Mouse (Mus musculus) CH12.LX (cell line): ENCODE data around the gene Teddm1b. TPM values are rescaled to one million over a fixed set of nuclear protein-coding genes. Genes with fewer than 3 reads are reported as not detected.
A peak's percentile ranks its signal among the peaks of the same experiment; 100 is the strongest.

Experiments used
- DNase-seq: peaks from one replicate; pipeline ENCODE4 v3.0.0-alpha.2; 2013; ENCODE audit errors: extremely low read depth
- H3K27ac ChIP-seq: 2 replicates; pipeline ENCODE4 v1.5.1; 2012; ENCODE audit warnings: low read depth, mild to moderate bottlenecking, control low read depth, moderate library complexity; ENCODE audit not compliant: insufficient read depth
- H3K27me3 ChIP-seq: replicated peaks from 2 replicates; pipeline ENCODE3; 2012; ENCODE audit warnings: inconsistent platforms
- H3K36me3 ChIP-seq, 2 experiments: replicated peaks in 1 of 2; 2 replicates each; pipeline versions ENCODE3 to v1.6.1; 2012; ENCODE audit warnings: inconsistent platforms in 1 of 2, low read length in 1 of 2, mild to moderate bottlenecking in 1 of 2, mixed read lengths in 1 of 2, moderate library complexity in 1 of 2; ENCODE audit not compliant: control insufficient read depth in 1 of 2, insufficient read depth in 1 of 2
- H3K4me1 ChIP-seq, 2 experiments: 2 replicates each; pipeline ENCODE4 v1.6.1; 2012; ENCODE audit warnings: inconsistent platforms in 1 of 2, moderate library complexity in 1 of 2; ENCODE audit not compliant: insufficient read depth in 2 of 2, control insufficient read depth in 1 of 2
- H3K4me2 ChIP-seq: 2 replicates; pipeline ENCODE4 v1.6.1; 2012; ENCODE audit warnings: low read depth, mild to moderate bottlenecking, control low read depth; ENCODE audit not compliant: poor library complexity, insufficient read depth, severe bottlenecking
- H3K4me3 ChIP-seq, 3 experiments: fragments of 150-350 bp in 1 of 3; sonication (generic) in 1 of 3; replicated peaks in 1 of 3; 2 replicates each; pipeline versions ENCODE3 to v1.5.1; 2011 to 2012; ENCODE audit warnings: low read depth in 2 of 3, low read length in 2 of 3, mild to moderate bottlenecking in 2 of 3, moderate library complexity in 2 of 3, control low read depth in 1 of 3, improper control_type of control experiment in 1 of 3, inconsistent platforms in 1 of 3, mixed read lengths in 1 of 3; ENCODE audit not compliant: poor library complexity in 1 of 3
- H3K79me2 ChIP-seq: replicated peaks from 2 replicates; pipeline ENCODE4 v1.6.1; 2012; ENCODE audit warnings: mild to moderate bottlenecking, moderate library complexity; ENCODE audit not compliant: control insufficient read depth, poor library complexity, insufficient read depth, severe bottlenecking; ENCODE audit errors: extremely low read depth
- H3K9ac ChIP-seq: 2 replicates; pipeline ENCODE4 v1.6.1; 2012; ENCODE audit warnings: low read depth, mild to moderate bottlenecking, control low read depth, moderate library complexity; ENCODE audit not compliant: insufficient read depth
- H3K9me3 ChIP-seq: replicated peaks from 2 replicates; pipeline ENCODE3; 2012; ENCODE audit warnings: low read length, inconsistent platforms, mixed read lengths
- CTCF ChIP-seq, 2 experiments: IDR thresholded peaks in 1 of 2; conservative IDR thresholded peaks in 1 of 2; 2 replicates each; pipeline ENCODE4 v1.5.1; 2011 to 2012; ENCODE audit warnings: low read depth in 2 of 2, low read length in 2 of 2, improper control_type of control experiment in 1 of 2, inconsistent platforms in 1 of 2, mild to moderate bottlenecking in 1 of 2, moderate library complexity in 1 of 2
- MAX ChIP-seq: IDR thresholded peaks from 2 replicates; pipeline ENCODE4 v1.6.1; 2011; ENCODE audit warnings: low read length, improper control_type of control experiment
- MEF2A ChIP-seq: IDR thresholded peaks from 2 replicates; pipeline ENCODE4 v1.6.1; 2014; ENCODE audit warnings: low read depth, mild to moderate bottlenecking, inconsistent platforms, low read length, improper control_type of control experiment, borderline replicate concordance
- MYC ChIP-seq: IDR thresholded peaks from 2 replicates; pipeline ENCODE4 v1.6.1; 2011; ENCODE audit warnings: low read depth, mild to moderate bottlenecking, improper control_type of control experiment, low read length
- PAX5 ChIP-seq: IDR thresholded peaks from 2 replicates; pipeline ENCODE4 v1.6.1; 2012; ENCODE audit warnings: low read length, inconsistent platforms, mixed read lengths
- POLR2A ChIP-seq: IDR thresholded peaks from 2 replicates; pipeline ENCODE4 v1.6.1; 2011; ENCODE audit warnings: low read depth, mild to moderate bottlenecking, improper control_type of control experiment, low read length
- RCOR1 ChIP-seq: conservative IDR thresholded peaks from 2 replicates; pipeline ENCODE4 v1.6.1; 2012; ENCODE audit warnings: low read depth, mild to moderate bottlenecking, inconsistent platforms, low read length, improper control_type of control experiment
- SIN3A ChIP-seq: IDR thresholded peaks from 2 replicates; pipeline ENCODE4 v1.6.1; 2012; ENCODE audit warnings: low read length, improper control_type of control experiment, inconsistent platforms
- TCF12 ChIP-seq: IDR thresholded peaks from 2 replicates; pipeline ENCODE4 v1.6.1; 2014; ENCODE audit warnings: low read depth, mild to moderate bottlenecking, inconsistent platforms, low read length, improper control_type of control experiment
- UBTF ChIP-seq: IDR thresholded peaks from 2 replicates; pipeline ENCODE4 v1.6.1; 2012; ENCODE audit warnings: low read depth, mild to moderate bottlenecking, inconsistent platforms, low read length, improper control_type of control experiment, moderate library complexity
- USF2 ChIP-seq: conservative IDR thresholded peaks from 2 replicates; pipeline ENCODE4 v1.6.1; 2011; ENCODE audit warnings: low read depth, low read length, improper control_type of control experiment
- ZC3H11A ChIP-seq: IDR thresholded peaks from 2 replicates; pipeline ENCODE4 v1.6.1; 2012; ENCODE audit warnings: low read depth, mild to moderate bottlenecking, inconsistent platforms, low read length, improper control_type of control experiment
- ZKSCAN1 ChIP-seq: IDR thresholded peaks from 2 replicates; pipeline ENCODE4 v1.6.1; 2012; ENCODE audit warnings: low read depth, inconsistent platforms, low read length, improper control_type of control experiment, borderline replicate concordance
- ZMIZ1 ChIP-seq: IDR thresholded peaks from 2 replicates; pipeline ENCODE4 v1.6.1; 2012; ENCODE audit warnings: low read depth, mild to moderate bottlenecking, inconsistent platforms, low read length, improper control_type of control experiment
- dilution Hi-C: fragments of 300-500 bp; cut with MboI; formaldehyde crosslinking; loops from 2 replicates; pipeline ENCODE4 v1.14.3; 2020; ENCODE audit warnings: low sequenced_read_pairs; ENCODE audit not compliant: extremely low pct_unique_long_range_greater_than_20kb, extremely low pct_ligation_motif_present
- in situ Hi-C: fragments of 300-500 bp; cut with MboI; formaldehyde crosslinking; loops from 3 replicates; pipeline ENCODE4 v1.14.3; 2019; ENCODE audit warnings: low sequenced_read_pairs, low pct_ligation_motif_present, low pct_unique_long_range_greater_than_20kb, mixed read lengths
- polyA plus RNA-seq: library from polyadenylated mRNA; unstranded; fragments of >175 nt; gene quantifications from 2 replicates; pipeline ENCODE4 v1.2.1, GENCODE M21; 2012; ENCODE audit warnings: low read depth; ENCODE audit not compliant: insufficient read length
- total RNA-seq, 2 experiments: library from RNA; depleted of rRNA; stranded (reverse); fragments of 300-350 nt in 1 of 2; fragments of >200 nt in 1 of 2; gene quantifications; 2 replicates each; pipeline ENCODE4 v1.2.3; 2012 to 2014

Teddm1b gene
- total and polyA plus RNA-seq, 3 experiments: 0.10 TPM; not detected in 2

GRCm38 (mm10) chr1:153893746-153894145, 19.6 kb downstream of the Teddm1b start:
- Histone ChIP-seq H3K27me3 (peaks cover 6% of the 10 kb centered on the region), H3K4me3 (no peak overlapping the region), H3K4me2 (no peak overlapping the region), H3K9ac (no peak overlapping the region), H3K9me3 (no peaks in the 10 kb centered on the region), H3K27ac (no peak overlapping the region), H3K79me2 (no peaks in the 10 kb centered on the region), H3K4me1 (peaks cover 3 to 19% of the 10 kb centered on the region in 2 experiments; a peak in 3 of 4 replicates), H3K36me3 (no peaks in the 10 kb centered on the region)
- no peak for TF ChIP-seq ZKSCAN1
- no peak for TF ChIP-seq PAX5
- TF ChIP-seq USF2: no peak
- TF ChIP-seq CTCF (conservative IDR thresholded peaks at IDR 0.05 in 1 of 2, IDR thresholded peaks at IDR 0.05 in 1 of 2; ENCODE audit: low read depth in 2 of 2, low read length in 2 of 2): no peak
- no peak for TF ChIP-seq ZC3H11A
- no peak for TF ChIP-seq ZMIZ1
- TF ChIP-seq TCF12: no peak
- TF ChIP-seq MAX: no peak
- no peak for TF ChIP-seq MYC
- no peak for TF ChIP-seq UBTF
- no peak for TF ChIP-seq MEF2A
- TF ChIP-seq POLR2A: no peak
- TF ChIP-seq RCOR1: no peak
- in situ Hi-C loops: loop anchor here (5.0 to 10.0 kb wide), 3 partner anchors 141 to 284 kb away; no protein-coding TSS in a partner anchor
- dilution Hi-C loops: no loop called here
- no peak for DNase-seq

- Histone ChIP-seq H3K36me3 (no peaks in the 10 kb centered on the region), H3K9me3 (no peaks in the 10 kb centered on the region), H3K4me2 (no peak overlapping the region), H3K79me2 (no peaks in the 10 kb centered on the region), H3K27ac (no peak overlapping the region), H3K4me1 (peaks cover 3 to 25% of the 10 kb centered on the region in 2 experiments; a peak in 3 of 4 replicates), H3K9ac (no peak overlapping the region), H3K4me3 (no peak overlapping the region), H3K27me3 (peaks cover 6% of the 10 kb centered on the region)
- dilution Hi-C loops: no loop called here
- in situ Hi-C loops: loop anchor here (5.0 to 10.0 kb wide), 3 partner anchors 140 to 283 kb away; no protein-coding TSS in a partner anchor
- no peak for TF ChIP-seq ZC3H11A
- 0 out of 2 replicates have a peak, but pooled peaks have one; percentile 35 for TF ChIP-seq SIN3A
- no peak for DNase-seq
These were observed 20.2 kb downstream of the Teddm1b start for GRCm38 (mm10) chr1:153894201-153894893.
